Mouse (Mus musculus) regulatory T cell (primary cell): ENCODE data around the gene Xcr1.

Experiments used
- in situ Hi-C: fragments of 300-600 bp; cut with MboI, MseI; formaldehyde crosslinking; loops from one replicate; pipeline ENCODE4 v1.15.1; 2025; ENCODE audit warnings: high pct_unique_total_duplicates

Xcr1 gene

DNA sequence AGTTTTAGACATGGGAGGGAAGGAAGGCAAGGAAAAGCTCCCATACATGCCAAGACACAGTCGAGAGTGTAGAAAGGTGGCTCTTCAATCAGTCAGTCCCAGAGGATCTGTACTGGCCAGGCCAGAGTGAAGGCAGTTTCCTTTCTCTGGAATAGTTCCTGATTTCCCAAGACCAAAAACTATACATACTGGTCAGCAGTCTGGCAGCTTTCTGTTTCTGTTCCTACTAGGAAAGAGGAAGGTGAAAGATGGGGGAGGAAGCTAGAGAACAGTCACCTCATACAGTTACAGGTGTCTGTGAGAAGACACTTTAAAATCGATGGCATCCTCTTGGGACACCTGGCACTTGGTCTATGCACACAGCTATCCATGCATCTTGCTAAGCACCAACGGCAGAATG is 46.4 kb downstream of the Xcr1 start:
- in situ Hi-C loops, result no loop called here

DNA sequence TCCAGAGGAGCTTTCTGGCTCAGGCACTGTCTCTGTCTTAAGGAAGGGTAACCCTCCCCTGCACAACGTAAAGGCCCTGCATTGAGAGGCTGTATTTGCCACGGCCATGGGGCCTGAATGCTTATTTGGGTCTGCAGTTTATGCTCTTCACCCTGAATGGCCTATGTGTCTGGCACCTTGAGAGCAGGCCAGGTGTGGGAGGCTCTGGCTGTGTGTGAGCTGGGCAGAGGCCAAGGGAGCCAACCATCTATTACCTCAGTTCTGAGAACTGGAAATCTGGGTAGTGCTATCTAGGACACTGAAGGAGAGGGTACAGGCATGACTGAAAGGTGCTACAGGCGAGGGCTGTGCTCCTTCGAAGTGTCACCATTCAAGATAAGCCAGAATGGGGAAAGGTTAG is 47.0 kb downstream of the Xcr1 start:
- in situ Hi-C loops, result no loop called here

DNA sequence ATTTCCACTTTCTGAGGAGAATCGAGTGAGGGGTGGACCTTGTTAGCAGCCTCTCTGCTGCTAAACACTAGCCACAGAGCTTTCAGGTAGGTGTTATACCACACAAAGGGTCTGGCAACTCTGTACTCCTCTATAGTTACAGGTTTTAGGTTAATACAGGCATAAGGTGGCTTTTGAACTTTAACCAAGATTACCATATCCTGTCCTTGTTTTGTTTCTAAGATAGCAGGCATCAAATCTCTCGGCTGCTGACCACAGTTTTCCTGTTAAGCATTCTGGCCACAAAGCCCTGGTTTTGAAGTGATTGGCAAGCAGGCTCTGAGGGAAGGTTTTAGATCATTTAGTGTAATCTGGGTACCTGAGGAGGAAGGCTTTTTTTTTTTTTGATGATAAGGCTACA is 47.5 kb downstream of the Xcr1 start:
- in situ Hi-C loops, result no loop called here

- in situ Hi-C loops, result no loop called here
Measured at GRCm38 (mm10) chr9:123811831-123812230, 50.0 kb downstream of the Xcr1 start.

- in situ Hi-C loops, result no loop called here
Measured at GRCm38 (mm10) chr9:123808583-123808982, 53.2 kb downstream of the Xcr1 start.

DNA sequence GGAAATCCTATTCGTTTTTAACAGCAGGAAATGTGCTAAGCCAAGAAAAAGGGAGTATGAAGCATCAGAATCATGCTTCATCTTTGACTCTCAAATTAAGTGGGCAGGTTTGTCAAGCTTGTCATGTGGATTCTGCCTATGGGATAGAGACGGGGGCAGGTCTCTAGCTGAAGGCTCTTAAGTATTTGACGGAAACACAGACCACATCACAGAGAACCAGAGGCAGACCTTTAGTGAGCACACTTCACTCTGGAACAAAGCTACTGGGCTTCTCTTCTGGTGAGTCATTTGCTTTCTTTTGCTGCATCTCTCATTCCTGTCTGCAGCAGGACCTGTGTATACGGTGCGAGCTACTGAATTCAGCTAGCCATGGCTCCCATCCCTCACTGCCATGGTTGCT is 55.6 kb downstream of the Xcr1 start, which contains the start of gene Cxcr6:
Cxcr6 (plus strand) TSS at position 209 of the 400 bp plus-strand sequence.
- in situ Hi-C loops, result no loop called here

DNA sequence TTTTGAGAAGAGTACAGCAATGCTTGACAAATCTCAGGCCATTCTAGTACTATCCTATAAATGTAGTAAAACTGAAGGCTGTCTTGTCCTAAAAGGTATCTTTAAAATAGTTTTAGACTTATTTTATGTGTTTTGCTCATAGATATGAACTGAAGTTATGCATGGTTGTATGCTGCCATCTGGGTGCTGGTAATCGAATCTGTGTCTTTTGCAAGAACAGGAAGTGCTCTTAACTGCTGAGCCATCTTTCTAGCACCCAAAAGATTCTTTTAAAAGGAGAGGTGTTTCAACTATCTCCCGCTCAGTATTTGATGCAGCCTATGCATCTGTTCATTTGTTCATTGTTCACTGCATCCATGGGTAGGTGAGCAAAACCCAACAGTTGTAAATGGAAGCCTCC is 56.6 kb downstream of the Xcr1 start:
- in situ Hi-C loops, result no loop called here

GRCm38 (mm10) chr9:123802896-123803295 is 58.9 kb downstream of the Xcr1 start:
- in situ Hi-C loops, result no loop called here

GRCm38 (mm10) chr9:123802421-123802820 is 59.4 kb downstream of the Xcr1 start:
- in situ Hi-C loops, result no loop called here
